Mouse (Mus musculus): ENCODE results near the gene Znhit2. TPM values are rescaled to one million over a fixed set of nuclear protein-coding genes. Genes with fewer than 3 reads are reported as not detected.

Znhit2 gene
- polyA plus RNA-seq, 1 experiment from 2014 or later = 28.6 TPM

GRCm38 (mm10) chr19:6105586-6105985, 44.6 kb downstream of the Znhit2 start, which contains the start of gene Naaladl1:
Gene Naaladl1 (plus strand): TSS chr19:6105782.
- WGBS = 77% methylated on average over 7 of the region's 7 CpGs

More at GRCm38 (mm10) chr19:6105586-6105985, 44.6 kb downstream of the Znhit2 start, which contains the start of gene Naaladl1:
- H3K9me3 ChIP-seq (ENCODE audit: control insufficient read depth, low read length) = no peaks in the 10 kb centered on the region
- ATAC-seq (ENCODE audit: low read depth) = no peak
- no peak within 1 kb of the TSS for H3K9ac ChIP-seq (ENCODE audit: low read length)
- H3K27ac ChIP-seq (ENCODE audit: low read length) = no peak within 1 kb of the TSS
- no peak within 1 kb of the TSS for H3K4me2 ChIP-seq (ENCODE audit: low read depth, low read length)
- H3K27me3 ChIP-seq (ENCODE audit: control insufficient read depth, insufficient read depth, low read depth, low read length) = no peaks in the 10 kb centered on the region
- H3K36me3 ChIP-seq (ENCODE audit: control insufficient read depth, insufficient read depth, low read length) = no peaks in the 10 kb centered on the region
- no peak within 1 kb of the TSS for H3K4me3 ChIP-seq (ENCODE audit: low read length)
- no peaks in the 10 kb centered on the region for H3K4me1 ChIP-seq (replicated peaks; ENCODE audit: control insufficient read depth, insufficient read depth, low read length)

Small RNA genes within 50 kb of the gene (microRNA-seq; reads per million reads assigned to microRNA genes)
- gene Mir6988 = not detected

Other genes starting within 250 kb of the Znhit2 start
- gene Frmd8, start 185.9 kb upstream of the Znhit2 start, polyA plus RNA-seq (2015; fragmentation: Nextera tagmentation; extraction: Ambion mirVana) = 56.4 and 61.1 TPM in 2 replicates
- 5.7 and 6.2 TPM in 2 replicates for gene Slc25a45, start 183.4 kb upstream of the Znhit2 start, polyA plus RNA-seq (2015; fragmentation: Nextera tagmentation; extraction: Ambion mirVana)
- gene Tigd3, start 167.0 kb upstream of the Znhit2 start, polyA plus RNA-seq (2015; fragmentation: Nextera tagmentation; extraction: Ambion mirVana) = 2.5 and 3.2 TPM in 2 replicates
- 155 TPM in 2 replicates for gene Dpf2, start 148.2 kb upstream of the Znhit2 start, polyA plus RNA-seq (2015; fragmentation: Nextera tagmentation; extraction: Ambion mirVana)
- 15.6 and 17.1 TPM in 2 replicates for gene Cdc42ep2, start 136.4 kb upstream of the Znhit2 start, polyA plus RNA-seq (2015; fragmentation: Nextera tagmentation; extraction: Ambion mirVana)
- 64.2 and 70.0 TPM in 2 replicates for gene Pola2, start 97.0 kb upstream of the Znhit2 start, polyA plus RNA-seq (2015; fragmentation: Nextera tagmentation; extraction: Ambion mirVana)
- not detected in 2 replicates for gene Slc22a20, start 75.0 kb upstream of the Znhit2 start, polyA plus RNA-seq (2015; fragmentation: Nextera tagmentation; extraction: Ambion mirVana)
- gene Capn1, start 45.3 kb upstream of the Znhit2 start, polyA plus RNA-seq (2015; fragmentation: Nextera tagmentation; extraction: Ambion mirVana) = 12.3 and 12.8 TPM in 2 replicates
- gene Syvn1, start 14.6 kb upstream of the Znhit2 start, polyA plus RNA-seq (2015; fragmentation: Nextera tagmentation; extraction: Ambion mirVana) = 27.7 and 31.7 TPM in 2 replicates
- gene Mrpl49, start 3.4 kb upstream of the Znhit2 start, polyA plus RNA-seq (2015; fragmentation: Nextera tagmentation; extraction: Ambion mirVana) = 72.9 and 74.6 TPM in 2 replicates
- gene Fau, start 3.3 kb upstream of the Znhit2 start, polyA plus RNA-seq (2015; fragmentation: Nextera tagmentation; extraction: Ambion mirVana) = 757 and 774 TPM in 2 replicates
- gene Tm7sf2, start 7.2 kb downstream of the Znhit2 start, polyA plus RNA-seq (2015; fragmentation: Nextera tagmentation; extraction: Ambion mirVana) = 12.1 and 19.6 TPM in 2 replicates
- gene Vps51, start 16.0 kb downstream of the Znhit2 start, polyA plus RNA-seq (2015; fragmentation: Nextera tagmentation; extraction: Ambion mirVana) = 67.4 and 77.5 TPM in 2 replicates
- gene Tmem262, start 18.8 kb downstream of the Znhit2 start, polyA plus RNA-seq (2015; fragmentation: Nextera tagmentation; extraction: Ambion mirVana) = not detected in 2 replicates
- 1.4 and 1.5 TPM in 2 replicates for gene Gm28374, start 21.1 kb downstream of the Znhit2 start, polyA plus RNA-seq (2015; fragmentation: Nextera tagmentation; extraction: Ambion mirVana)
- gene Zfpl1, start 23.8 kb downstream of the Znhit2 start, polyA plus RNA-seq (2015; fragmentation: Nextera tagmentation; extraction: Ambion mirVana) = 69.1 and 71.8 TPM in 2 replicates
- gene Cdca5, start 23.8 kb downstream of the Znhit2 start, polyA plus RNA-seq (2015; fragmentation: Nextera tagmentation; extraction: Ambion mirVana) = 40.5 and 42.8 TPM in 2 replicates
- gene AC131692.1, start 33.2 kb downstream of the Znhit2 start, polyA plus RNA-seq (2015; fragmentation: Nextera tagmentation; extraction: Ambion mirVana) = not detected in 2 replicates
- 0.29 and 0.94 TPM in 2 replicates for gene Naaladl1, start 44.6 kb downstream of the Znhit2 start, polyA plus RNA-seq (2015; fragmentation: Nextera tagmentation; extraction: Ambion mirVana)
- 32.5 and 36.4 TPM in 2 replicates for gene Sac3d1, start 57.5 kb downstream of the Znhit2 start, polyA plus RNA-seq (2015; fragmentation: Nextera tagmentation; extraction: Ambion mirVana)
- gene Snx15, start 67.1 kb downstream of the Znhit2 start, polyA plus RNA-seq (2015; fragmentation: Nextera tagmentation; extraction: Ambion mirVana) = 33.4 and 35.1 TPM in 2 replicates
- 0.31 and 0.96 TPM in 2 replicates for gene Batf2, start 79.8 kb downstream of the Znhit2 start, polyA plus RNA-seq (2015; fragmentation: Nextera tagmentation; extraction: Ambion mirVana)
- gene Arl2, start 80.4 kb downstream of the Znhit2 start, polyA plus RNA-seq (2015; fragmentation: Nextera tagmentation; extraction: Ambion mirVana) = 95.2 and 95.7 TPM in 2 replicates
- not detected in 2 replicates for gene Majin, start 123.2 kb downstream of the Znhit2 start, polyA plus RNA-seq (2015; fragmentation: Nextera tagmentation; extraction: Ambion mirVana)
- gene Gpha2, start 165.2 kb downstream of the Znhit2 start, polyA plus RNA-seq (2015; fragmentation: Nextera tagmentation; extraction: Ambion mirVana) = 0.63 and 0.88 TPM in 2 replicates
- gene Ppp2r5b, start 174.7 kb downstream of the Znhit2 start, polyA plus RNA-seq (2015; fragmentation: Nextera tagmentation; extraction: Ambion mirVana) = 17.8 and 20.2 TPM in 2 replicates
- gene Atg2a, start 180.5 kb downstream of the Znhit2 start, polyA plus RNA-seq (2015; fragmentation: Nextera tagmentation; extraction: Ambion mirVana) = 10.3 and 12.6 TPM in 2 replicates
- gene Ehd1, start 215.5 kb downstream of the Znhit2 start, polyA plus RNA-seq (2015; fragmentation: Nextera tagmentation; extraction: Ambion mirVana) = 77.9 and 81.6 TPM in 2 replicates
- gene Cdc42bpg, start 245.3 kb downstream of the Znhit2 start, polyA plus RNA-seq (2015; fragmentation: Nextera tagmentation; extraction: Ambion mirVana) = 1.1 and 1.7 TPM in 2 replicates

Measured in lung, embryonic 16.5 days (tissue).